Mouse (Mus musculus) macrophage (primary cell): Measurements from ENCODE around the gene Kifc3. TPM values are rescaled to one million over a fixed set of nuclear protein-coding genes. Genes with fewer than 3 reads are reported as not detected.

ENCODE experiments used
- H3K27ac ChIP-seq: fragments of 350-480 bp; formaldehyde crosslinking; 2 replicates; pipeline ENCODE4 v1.9.0; 2021
- H3K36me3 ChIP-seq: fragments of 350-480 bp; formaldehyde crosslinking; 2 replicates; pipeline ENCODE4 v1.9.0; 2021; ENCODE audit errors: inconsistent target
- H3K4me3 ChIP-seq: fragments of 350-480 bp; formaldehyde crosslinking; 2 replicates; pipeline ENCODE4 v1.9.0; 2021; ENCODE audit errors: inconsistent target
- H3K79me2 ChIP-seq: fragments of 350-480 bp; formaldehyde crosslinking; 2 replicates; pipeline ENCODE4 v1.9.0; 2021; ENCODE audit errors: inconsistent target
- WGBS: methylation state at CpG from one replicate; pipeline ENCODE4 v1.1.7; 2026; ENCODE audit warnings: inconsistent platforms; ENCODE audit not compliant: missing documents; 5-methylcytosine and 5-hydroxymethylcytosine counted together
- polyA plus RNA-seq: library from polyadenylated mRNA; stranded (reverse); fragments of 250-400 nt; gene quantifications from 3 replicates; pipeline ENCODE4 v1.2.4, GENCODE M21; 2018; ENCODE audit warnings: inconsistent platforms

The Kifc3 gene
- polyA plus RNA-seq, 1 experiment from 2014 or later: 5.6 TPM

- Histone ChIP-seq H3K79me2 (no peaks in the 10 kb centered on the region), H3K36me3 (no peaks in the 10 kb centered on the region), H3K4me3 (no peak overlapping the region), H3K27ac (no peak overlapping the region)
- 78% methylated on average over 6 of the region's 6 CpGs for WGBS
These were observed 46.5 kb downstream of the Kifc3 start for GRCm38 (mm10) chr8:95156108-95156507.

GRCm38 (mm10) chr8:95155361-95155760 lies 47.3 kb downstream of the Kifc3 start:
- 93% methylated on average over 5 of the region's 5 CpGs for WGBS
- Histone ChIP-seq H3K4me3 (no peak overlapping the region), H3K36me3 (no peaks in the 10 kb centered on the region), H3K79me2 (no peaks in the 10 kb centered on the region), H3K27ac (no peak overlapping the region)

GRCm38 (mm10) chr8:95154654-95155053 lies 48.0 kb downstream of the Kifc3 start:
- 90% methylated on average over 6 of the region's 6 CpGs for WGBS
- H3K27ac ChIP-seq: no peak overlapping the region
- H3K79me2 ChIP-seq: no peaks in the 10 kb centered on the region
- H3K36me3 ChIP-seq: no peaks in the 10 kb centered on the region
- no peak overlapping the region for H3K4me3 ChIP-seq

GRCm38 (mm10) chr8:95154056-95154455 lies 48.6 kb downstream of the Kifc3 start:
- Histone ChIP-seq H3K27ac (no peak overlapping the region), H3K36me3 (no peaks in the 10 kb centered on the region), H3K4me3 (no peak overlapping the region), H3K79me2 (no peaks in the 10 kb centered on the region)
- 97% methylated on average over 4 of the region's 4 CpGs for WGBS

- no peak overlapping the region for H3K27ac ChIP-seq
- 96% methylated on average over 3 of the region's 3 CpGs for WGBS
- no peak overlapping the region for H3K4me3 ChIP-seq
- H3K36me3 ChIP-seq: no peaks in the 10 kb centered on the region
- H3K79me2 ChIP-seq: no peaks in the 10 kb centered on the region
These were observed 52.0 kb downstream of the Kifc3 start for GRCm38 (mm10) chr8:95150608-95151007.

- 4% methylated on average over 10 of the region's 10 CpGs for WGBS
- Histone ChIP-seq H3K36me3 (no peaks in the 10 kb centered on the region), H3K79me2 (no peaks in the 10 kb centered on the region), H3K4me3 (no peak overlapping the region), H3K27ac (no peak overlapping the region)
These were observed 53.2 kb downstream of the Kifc3 start for GRCm38 (mm10) chr8:95149426-95149825.

- Histone ChIP-seq H3K27ac (no peak overlapping the region), H3K36me3 (no peaks in the 10 kb centered on the region), H3K4me3 (no peak overlapping the region), H3K79me2 (no peaks in the 10 kb centered on the region)
- WGBS: 92% methylated on average over 5 of the region's 5 CpGs
These were observed 55.8 kb downstream of the Kifc3 start for GRCm38 (mm10) chr8:95146846-95147245.

- Histone ChIP-seq H3K27ac (no peak overlapping the region), H3K36me3 (no peaks in the 10 kb centered on the region), H3K79me2 (no peaks in the 10 kb centered on the region), H3K4me3 (no peak overlapping the region)
- 86% methylated on average over 2 of the region's 2 CpGs for WGBS
These were observed 56.4 kb downstream of the Kifc3 start for GRCm38 (mm10) chr8:95146044-95146745.

GRCm38 (mm10) chr8:95144631-95145015 lies 58.0 kb downstream of the Kifc3 start:
- Histone ChIP-seq H3K4me3 (no peak overlapping the region), H3K36me3 (no peaks in the 10 kb centered on the region), H3K79me2 (no peaks in the 10 kb centered on the region), H3K27ac (no peak overlapping the region)
- WGBS: 93% methylated on average over 2 of the region's 2 CpGs

GRCm38 (mm10) chr8:95143805-95144630 lies 58.6 kb downstream of the Kifc3 start:
- Histone ChIP-seq H3K27ac (no peak overlapping the region), H3K79me2 (no peaks in the 10 kb centered on the region), H3K36me3 (no peaks in the 10 kb centered on the region), H3K4me3 (no peak overlapping the region)
- WGBS: 84% methylated on average over 6 of the region's 6 CpGs

- no peaks in the 10 kb centered on the region for H3K79me2 ChIP-seq
- no peak overlapping the region for H3K27ac ChIP-seq
- WGBS: 72% methylated on average over 17 of the region's 17 CpGs
- H3K4me3 ChIP-seq: no peak overlapping the region
- H3K36me3 ChIP-seq: no peaks in the 10 kb centered on the region
These were observed 59.4 kb downstream of the Kifc3 start for GRCm38 (mm10) chr8:95142985-95143804.

GRCm38 (mm10) chr8:95142075-95142831 lies 60.4 kb downstream of the Kifc3 start:
- peak overlapping the region; percentile 25; the same call in 1 of the 2 replicates for H3K27ac ChIP-seq
- H3K4me3 ChIP-seq: peak overlapping the region; percentile 58
- no peaks in the 10 kb centered on the region for H3K79me2 ChIP-seq
- no peaks in the 10 kb centered on the region for H3K36me3 ChIP-seq
- 4% methylated on average over 58 of the region's 66 CpGs for WGBS

- 9% methylated on average over 6 of the region's 6 CpGs for WGBS
- peak overlapping the region; percentile 58 for H3K4me3 ChIP-seq
- peak overlapping the region; percentile 25; the same call in 1 of the 2 replicates for H3K27ac ChIP-seq
- no peaks in the 10 kb centered on the region for H3K79me2 ChIP-seq
- H3K36me3 ChIP-seq: no peaks in the 10 kb centered on the region
These were observed 61.0 kb downstream of the Kifc3 start for GRCm38 (mm10) chr8:95141469-95142074.

- no peaks in the 10 kb centered on the region for H3K79me2 ChIP-seq
- no peaks in the 10 kb centered on the region for H3K36me3 ChIP-seq
- H3K27ac ChIP-seq: peak overlapping the region; percentile 22
- no peak overlapping the region for H3K4me3 ChIP-seq
- 67% methylated on average over 1 of the region's 1 CpGs for WGBS
These were observed 61.6 kb downstream of the Kifc3 start for GRCm38 (mm10) chr8:95141026-95141425.
